ENCODE assay signal across 11 mouse cellular contexts in the genomic region with DNA sequence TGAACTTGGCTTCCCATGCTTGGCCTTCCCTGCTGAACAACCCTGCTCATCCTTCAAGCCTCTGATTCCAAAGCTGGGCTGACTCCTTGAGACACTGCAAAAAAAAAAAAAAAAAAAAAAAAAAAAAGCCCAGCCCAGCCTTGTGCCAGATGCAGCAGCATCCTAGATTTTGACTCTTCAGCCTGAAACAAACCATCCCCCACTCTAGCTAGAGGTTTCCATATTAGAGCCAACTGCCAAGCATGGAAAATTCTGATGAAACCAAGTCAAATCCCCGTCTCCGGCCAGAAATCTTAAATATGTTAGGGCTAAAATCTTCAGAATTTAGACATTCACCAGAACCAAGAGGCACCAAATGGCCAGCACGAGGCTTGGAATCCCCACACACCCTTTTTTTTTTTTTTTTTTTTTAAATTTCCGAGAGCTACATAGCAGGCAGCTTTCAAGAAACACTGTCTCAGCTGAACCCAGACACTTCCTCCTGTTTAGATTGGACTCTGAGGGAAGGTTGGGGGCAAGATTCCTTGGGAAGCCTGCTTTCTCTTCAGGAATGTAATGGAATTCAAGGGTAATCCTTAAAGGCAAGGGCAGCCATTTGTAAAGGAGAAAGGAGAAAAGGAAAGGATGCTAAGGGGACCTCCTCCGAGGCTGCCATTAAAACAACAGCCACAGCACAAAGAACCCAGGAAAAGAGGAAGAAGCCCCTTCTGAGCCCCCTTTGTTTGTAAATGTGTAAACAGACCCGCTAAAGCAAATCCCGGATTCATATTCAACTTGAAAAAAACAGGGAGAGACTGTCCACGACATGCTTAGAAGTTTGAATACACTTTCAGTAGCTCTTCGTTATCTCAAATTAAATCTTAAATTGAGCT.
A peak's percentile ranks its signal among the peaks of the same experiment; 100 is the strongest.
DNase-seq lines count a peak whose midpoint lies in the region; ATAC-seq and TF ChIP-seq lines count a peak whose summit lies in the region.
"Had no signal": no experiment of that assay in that cellular context is flagged by ENCODE, and none has a peak within 500 bp of the region (broad histone marks: within the 10 kb centered on the region; RNA-seq: fewer than 3 reads in every experiment).

No protein-coding gene starts in this region.

- no peaks in the 10 kb centered on the region for H3K9me3 ChIP-seq in heart, embryonic 10.5 days
- no peaks in the 10 kb centered on the region for H3K9me3 ChIP-seq in stomach, postnatal 0 days (ENCODE audit: control insufficient read depth, low read length)

- H3K27me3 ChIP-seq in heart, embryonic 10.5 days (ENCODE audit: insufficient read depth, poor library complexity, severe bottlenecking): no peaks in the 10 kb centered on the region
- H3K27me3 ChIP-seq in stomach, postnatal 0 days (ENCODE audit: control insufficient read depth, insufficient read depth, low read length): no peaks in the 10 kb centered on the region
- H3K27me3 ChIP-seq: megakaryocyte, embryonic 14.5 days had no signal

- no peak overlapping the region for H3K9ac ChIP-seq in stomach, postnatal 0 days (ENCODE audit: low read length)

- WGBS in heart, embryonic 10.5 days: 38% methylated on average over 9 of the region's 9 CpGs
- WGBS in stomach, postnatal 0 days: 25% methylated on average over 9 of the region's 9 CpGs

- DNase-seq in heart, embryonic 10.5 days (ENCODE audit: low spot score): no peak
- no peak for DNase-seq in heart, adult 8-10 months (ENCODE audit: low spot score)
- peak; percentile 32 for DNase-seq in lung, postnatal 10 days
- DNase-seq in lung, postnatal 25 days (ENCODE audit: low spot score): no peak
- DNase-seq in fibroblast of lung, adult 2 months (ENCODE audit: low read depth): peak; percentile 33
- no peak for DNase-seq in stomach, postnatal 0 days (ENCODE audit: low spot score)
- DNase-seq in adrenal gland, adult 8-10 months: no peak
- no peak for DNase-seq in layer of hippocampus, adult 9-10 months (ENCODE audit: low spot score)
- DNase-seq: cerebellum, adult 2 months; gastrocnemius, adult 2 months had no signal

- no peaks in the 10 kb centered on the region for H3K36me3 ChIP-seq in heart, embryonic 10.5 days
- H3K36me3 ChIP-seq in stomach, postnatal 0 days (ENCODE audit: control insufficient read depth, insufficient read depth, low read length): no peaks in the 10 kb centered on the region

- peak overlapping the region; percentile 59 for H3K27ac ChIP-seq in heart, embryonic 10.5 days
- peak overlapping the region; percentile 77 for H3K27ac ChIP-seq in stomach, postnatal 0 days (replicated peaks)
- H3K27ac ChIP-seq: gastrocnemius, adult 2 months had no signal

- H3K4me2 ChIP-seq in stomach, postnatal 0 days (replicated peaks; ENCODE audit: low read depth): peak overlapping the region; percentile 25; the same call in 1 of the 2 replicates

- no peak for TF ChIP-seq EP300 in stomach, postnatal 0 days (optimal IDR thresholded peaks at IDR 0.05)

- no peak overlapping the region for H3K4me3 ChIP-seq in heart, embryonic 10.5 days
- no peak overlapping the region for H3K4me3 ChIP-seq in stomach, postnatal 0 days (ENCODE audit: low read depth, low read length)
- H3K4me3 ChIP-seq: gastrocnemius, adult 2 months; megakaryocyte, embryonic 14.5 days had no signal

- 0 out of 2 replicates have a peak, but pooled peaks have one; percentile 57 for ATAC-seq in stomach, postnatal 0 days (ENCODE audit: low FRiP score, low TSS enrichment)

- no peak for TF ChIP-seq CTCF in stomach, postnatal 0 days (IDR thresholded peaks at IDR 0.05; ENCODE audit: low read depth)

- peaks cover 12% of the 10 kb centered on the region for H3K4me1 ChIP-seq in heart, embryonic 10.5 days
- H3K4me1 ChIP-seq in stomach, postnatal 0 days (replicated peaks; ENCODE audit: control insufficient read depth, insufficient read depth): 0 out of 2 replicates have a peak, but pooled peaks cover 4% of the 10 kb centered on the region
- H3K4me1 ChIP-seq: megakaryocyte, embryonic 14.5 days had no signal

Comparison
In these comparisons a context has a peak if more than half of its experiments do, and no peak if none do; other contexts are left out.
1. DNase-seq: peak in lung, postnatal 10 days (single experiment) and fibroblast of lung, adult 2 months (single experiment); none in heart, embryonic 10.5 days (single experiment), heart, adult 8-10 months (single experiment), lung, postnatal 25 days (single experiment), stomach, postnatal 0 days (single experiment), adrenal gland, adult 8-10 months (single experiment) and layer of hippocampus, adult 9-10 months (single experiment).